Mouse (Mus musculus): ENCODE data around the gene Fancd2os. TPM values are rescaled to one million over a fixed set of nuclear protein-coding genes. Genes with fewer than 3 reads are reported as not detected.

The Fancd2os gene
- total RNA-seq, 4 experiments from 2014 or later: not detected

GRCm38 (mm10) chr6:113608871-113609270 is 8.4 kb upstream of the Fancd2os start:
- DNase-seq (ENCODE audit: low spot score in 2 of 2): no peak

GRCm38 (mm10) chr6:113605224-113605545 is 4.7 kb upstream of the Fancd2os start:
- DNase-seq (ENCODE audit: low spot score in 2 of 2): no peak

GRCm38 (mm10) chr6:113604432-113605223 is 4.1 kb upstream of the Fancd2os start, which contains the start of gene Brk1:
Gene Brk1 (plus strand): TSS chr6:113604772.
- DNase-seq (ENCODE audit: low spot score in 2 of 2): peak; percentile 68 to 85

- no peak for DNase-seq (ENCODE audit: low spot score in 2 of 2)
Observed at GRCm38 (mm10) chr6:113603993-113604392, 3.5 kb upstream of the Fancd2os start.

- DNase-seq (ENCODE audit: low spot score in 2 of 2): no peak
Observed at GRCm38 (mm10) chr6:113602821-113603220, 2.3 kb upstream of the Fancd2os start.

- no peak for DNase-seq (ENCODE audit: low spot score in 2 of 2)
Observed at GRCm38 (mm10) chr6:113599833-113600232, 682 bp downstream of the Fancd2os start.

GRCm38 (mm10) chr6:113597945-113598344 is 2.6 kb downstream of the Fancd2os start:
- no peak for DNase-seq (ENCODE audit: low spot score in 2 of 2)

GRCm38 (mm10) chr6:113592637-113593036 is 7.9 kb downstream of the Fancd2os start:
- no peak for DNase-seq (ENCODE audit: low spot score in 2 of 2)

GRCm38 (mm10) chr6:113586466-113587183 is 13.9 kb downstream of the Fancd2os start:
- no peak for DNase-seq (ENCODE audit: low spot score in 2 of 2)

GRCm38 (mm10) chr6:113585065-113585464 is 15.4 kb downstream of the Fancd2os start:
- no peak for DNase-seq (ENCODE audit: low spot score in 2 of 2)

GRCm38 (mm10) chr6:113583023-113583422 is 17.5 kb downstream of the Fancd2os start:
- no peak for DNase-seq (ENCODE audit: low spot score in 2 of 2)

- no peak for DNase-seq (ENCODE audit: low spot score in 2 of 2)
Observed at GRCm38 (mm10) chr6:113579306-113579705, 21.2 kb downstream of the Fancd2os start.

- DNase-seq (ENCODE audit: low spot score in 2 of 2): no peak
Observed at GRCm38 (mm10) chr6:113576044-113576443, 24.5 kb downstream of the Fancd2os start.

GRCm38 (mm10) chr6:113564557-113564956 is 36.0 kb downstream of the Fancd2os start:
- DNase-seq (ENCODE audit: low spot score in 2 of 2): no peak

- no peak for DNase-seq (ENCODE audit: low spot score in 2 of 2)
Observed at GRCm38 (mm10) chr6:113559736-113560135, 40.8 kb downstream of the Fancd2os start.

Other genes with a start within 250 kb of the Fancd2os start
- gene Tada3, start 222.8 kb downstream of the Fancd2os start, total RNA-seq (2022): 10 to 100 TPM; 11.6 to 17.1 (median 14.0) TPM
- 10 to 100 TPM; 50.8 to 57.8 (median 55.8) TPM for gene Arpc4, start 222.6 kb downstream of the Fancd2os start, total RNA-seq (2022)
- under 1 TPM; 0.27 to 0.94 (median 0.83) TPM for gene Ttll3, start 211.5 kb downstream of the Fancd2os start, total RNA-seq (2022)
- 10 to 100 TPM in 1 of 4 experiments, 1 to 10 TPM in 3; 5.9 to 12.8 (median 6.8) TPM for gene Rpusd3, start 181.4 kb downstream of the Fancd2os start, total RNA-seq (2022)
- 10 to 100 TPM in 3 of 4 experiments, 1 to 10 TPM in 1; 3.8 to 35.8 (median 19.8) TPM for gene Cidec, start 165.0 kb downstream of the Fancd2os start, total RNA-seq (2022)
- gene Jagn1, start 158.1 kb downstream of the Fancd2os start, total RNA-seq (2022): 10 to 100 TPM; 27.4 to 30.4 (median 29.1) TPM
- under 1 TPM; 0.12 to 0.44 (median 0.28) TPM for gene Il17re, start 142.2 kb downstream of the Fancd2os start, total RNA-seq (2022)
- 1 to 10 TPM; 3.9 to 7.5 (median 4.7) TPM for gene Il17rc, start 129.3 kb downstream of the Fancd2os start, total RNA-seq (2022)
- 10 to 100 TPM; 46.7 to 56.2 (median 49.2) TPM for gene Creld1, start 117.4 kb downstream of the Fancd2os start, total RNA-seq (2022)
- gene Prrt3, start 98.8 kb downstream of the Fancd2os start, total RNA-seq (2022): not detected
- gene Emc3, start 69.1 kb downstream of the Fancd2os start, total RNA-seq (2022): 10 to 100 TPM; 51.5 to 58.0 (median 55.0) TPM
- under 1 TPM in 3 of 4 experiments, not detected in 1; 0.07 to 0.24 (median 0.24) TPM for gene Fancd2, start 69.0 kb downstream of the Fancd2os start, total RNA-seq (2022)
- 10 to 100 TPM; 37.5 to 44.8 (median 44.1) TPM for gene Brk1, start 4.1 kb upstream of the Fancd2os start, total RNA-seq (2022)
- 1 to 10 TPM; 5.3 to 7.3 (median 6.2) TPM for gene Vhl, start 23.2 kb upstream of the Fancd2os start, total RNA-seq (2022)
- 1 to 10 TPM; 3.3 to 7.4 (median 4.7) TPM for gene Irak2, start 37.8 kb upstream of the Fancd2os start, total RNA-seq (2022)
- gene Tatdn2, start 96.3 kb upstream of the Fancd2os start, total RNA-seq (2022): 10 to 100 TPM; 41.0 to 65.6 (median 53.0) TPM
- not detected for gene Ghrl, start 119.2 kb upstream of the Fancd2os start, total RNA-seq (2022)
- gene Sec13, start 140.0 kb upstream of the Fancd2os start, total RNA-seq (2022): 10 to 100 TPM; 71.3 to 73.9 (median 71.7) TPM

Measured in gastrocnemius, adult 8-10 months (tissue).